Mouse (Mus musculus): ENCODE measurements at regions not wholly inside any gene's neighbourhood (a gene's known extent, or its start where the extent isn't known, plus 50 kb on each side); places are given as distances from the start of the nearest gene placed in this dataset.

- TF ChIP-seq CTCF (IDR thresholded peaks at IDR 0.05; ENCODE audit: low read depth) (no peak), EP300 (optimal IDR thresholded peaks at IDR 0.05) (no peak)
Observed at GRCm38 (mm10) chr1:159415656-159416055, 107.9 kb upstream of the Tnr start.

All from stomach, postnatal 0 days (tissue).